Mouse (Mus musculus) megakaryocyte progenitor cell, adult 5-6 weeks (primary cell): ENCODE measurements around the gene Gabrd. TPM values are rescaled to one million over a fixed set of nuclear protein-coding genes. Genes with fewer than 3 reads are reported as not detected.
A peak's percentile ranks its signal among the peaks of the same experiment; 100 is the strongest.

Experiments used
- ATAC-seq: replicated peaks from 2 replicates; pipeline ENCODE4 v1.8.0; 2016; ENCODE audit warnings: mild to moderate bottlenecking, moderate TSS enrichment, inconsistent platforms; ENCODE audit not compliant: poor library complexity
- total RNA-seq, 2 experiments: library from RNA; stranded (forward) in 1 of 2; stranded (reverse) in 1 of 2; fragments of 157-497, 149-512 nt in 1 of 2; fragments of 200-1000 nt in 1 of 2; gene quantifications; 2 replicates each; pipeline versions ENCODE4 v1.2.3 to v1.2.4; 2015 to 2017

The Gabrd gene
- total RNA-seq, 2 experiments from 2014 or later, result not detected

DNA sequence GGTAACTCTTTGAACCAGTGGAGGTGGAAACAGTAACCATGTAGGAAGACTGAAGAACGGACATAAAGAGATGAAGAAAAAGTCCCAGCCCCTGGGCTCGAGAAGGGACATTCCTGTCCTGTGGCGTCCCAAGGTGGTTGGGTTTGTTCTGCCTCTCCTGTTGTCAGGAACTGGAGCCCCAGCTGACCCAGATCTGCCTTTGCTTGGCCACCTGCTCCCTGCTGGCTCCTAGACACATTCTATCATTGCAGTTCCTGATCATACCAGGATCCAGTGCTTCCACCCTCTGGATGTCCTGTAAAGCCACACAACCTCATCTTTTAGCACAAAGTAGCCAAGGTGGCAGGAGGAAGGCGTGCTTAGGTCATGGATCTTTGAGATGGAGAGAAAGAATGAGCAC, 14.6 kb downstream of the Gabrd start:
- ATAC-seq, result no peak

GRCm38 (mm10) chr4:155382752-155383151, 15.2 kb downstream of the Gabrd start:
- ATAC-seq, result no peak

DNA sequence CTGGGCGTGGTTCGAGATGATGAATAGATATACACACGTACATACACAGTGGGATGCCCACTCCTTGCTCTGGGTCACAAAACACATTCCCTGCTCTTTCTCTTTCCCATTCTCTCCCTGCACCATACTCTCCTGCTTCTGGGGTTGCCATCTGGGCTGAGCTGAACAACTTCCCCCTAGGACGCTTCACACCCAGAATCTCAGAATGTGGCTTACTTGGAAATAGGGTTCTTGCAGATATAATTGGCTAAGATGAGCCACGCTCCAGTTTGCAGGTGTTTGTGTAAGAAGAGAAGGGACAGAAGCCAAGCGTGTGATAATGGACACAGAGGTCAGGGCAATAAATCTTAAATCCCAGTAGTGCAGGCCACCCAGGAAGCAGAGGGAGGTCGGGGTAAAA, 15.9 kb downstream of the Gabrd start:
- no peak for ATAC-seq

DNA sequence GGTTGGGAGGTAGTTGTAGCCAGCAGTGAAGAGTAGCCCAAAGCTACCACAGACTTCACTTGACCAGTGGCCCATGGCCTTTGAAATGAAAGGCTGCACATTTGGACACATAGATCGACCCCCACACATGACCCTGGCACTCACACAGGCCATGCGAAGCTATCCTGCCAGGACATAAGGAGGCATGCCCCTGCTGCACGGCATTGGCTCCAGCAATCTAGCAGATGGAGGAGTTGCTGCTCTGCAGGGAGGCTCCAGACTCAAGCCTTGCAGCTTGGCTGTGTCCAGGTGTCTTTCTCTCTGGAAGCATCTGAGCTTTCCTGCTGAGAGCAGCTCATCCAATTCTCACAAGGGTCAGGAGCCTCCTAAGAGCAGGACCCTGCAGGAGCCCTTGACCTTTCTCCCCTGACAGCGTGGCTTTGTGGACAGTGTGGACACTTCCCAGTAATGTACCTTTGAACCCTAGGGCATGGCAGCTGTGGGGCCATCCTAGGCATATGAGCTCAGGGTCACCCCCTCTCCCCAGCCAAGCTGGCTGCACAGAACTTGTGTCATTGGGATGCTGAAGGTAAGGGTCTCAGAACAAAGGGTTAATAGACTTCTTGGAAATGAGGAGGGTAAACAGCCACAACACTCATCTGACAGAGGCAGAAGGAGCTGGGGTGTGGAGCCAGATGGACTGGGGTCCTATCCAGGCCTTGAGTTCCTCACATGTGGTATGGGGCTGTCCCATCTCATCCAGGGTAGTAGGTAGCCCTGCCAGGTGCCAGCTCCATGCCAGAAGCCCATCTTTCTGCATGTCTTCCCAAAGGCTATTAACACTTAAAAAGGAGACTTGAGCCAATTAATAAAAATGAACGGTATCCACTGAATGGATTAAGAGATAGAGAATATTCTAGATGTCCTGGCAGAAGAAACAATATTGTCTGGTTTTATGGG, 25.8 kb downstream of the Gabrd start:
- no peak for ATAC-seq

GRCm38 (mm10) chr4:155370737-155371715, 26.9 kb downstream of the Gabrd start:
- no peak for ATAC-seq

GRCm38 (mm10) chr4:155368684-155369083, 29.2 kb downstream of the Gabrd start:
- ATAC-seq, result peak; percentile 75

GRCm38 (mm10) chr4:155367739-155368138, 30.2 kb downstream of the Gabrd start:
- ATAC-seq, result no peak

GRCm38 (mm10) chr4:155366784-155367183, 31.1 kb downstream of the Gabrd start:
- no peak for ATAC-seq

- ATAC-seq, result no peak
Measured at GRCm38 (mm10) chr4:155362443-155362842, 35.5 kb downstream of the Gabrd start.

DNA sequence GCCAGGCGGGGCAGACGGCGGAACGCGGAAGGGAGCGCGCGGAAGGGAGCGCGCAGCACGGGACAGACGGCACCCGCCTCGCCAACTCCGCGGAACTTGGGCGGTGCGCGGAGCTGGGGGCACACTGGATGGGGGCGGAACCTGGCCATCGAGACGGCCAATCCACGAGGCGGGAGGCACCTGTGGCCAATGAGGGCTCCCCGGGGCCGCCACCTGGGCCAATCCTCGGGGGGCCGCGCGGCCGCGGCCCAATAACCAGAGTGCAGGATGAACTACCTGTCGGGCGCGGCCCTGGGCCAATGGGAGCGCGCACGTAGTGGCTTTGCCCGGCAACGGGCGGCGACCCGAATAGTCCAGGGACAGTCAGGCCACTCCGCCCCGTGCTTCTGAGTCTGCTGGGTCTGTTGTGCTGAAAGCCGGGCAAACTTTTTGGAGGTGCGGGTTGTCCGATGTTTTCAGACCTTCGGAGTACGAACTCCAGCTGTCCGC, 36.6 kb downstream of the Gabrd start, which contains the start of gene Prkcz:
Prkcz (minus strand) TSS at position 59 of the 489 bp plus-strand sequence.
- 0 out of 2 replicates have a peak, but pooled peaks have one; percentile 26 for ATAC-seq

DNA sequence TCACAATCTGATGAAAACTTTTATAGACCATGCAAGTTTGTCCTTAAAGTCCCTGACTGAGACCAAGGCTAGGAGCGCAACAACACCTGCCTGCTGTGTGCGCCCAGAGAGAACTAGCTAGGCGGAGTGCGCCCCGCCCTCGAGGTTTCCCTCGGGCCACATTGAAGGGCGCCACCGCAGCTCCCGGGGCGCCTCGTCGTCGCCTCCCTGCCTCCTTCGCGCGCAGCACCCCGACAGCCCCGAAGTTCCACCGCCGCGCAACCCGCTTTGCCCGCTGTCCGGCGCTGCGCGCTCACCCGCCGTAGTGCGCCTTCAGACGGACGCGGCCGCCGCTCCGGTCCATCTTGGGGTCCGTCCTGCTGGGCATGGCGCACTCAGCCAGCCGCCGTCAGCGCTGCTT, 37.1 kb downstream of the Gabrd start:
- ATAC-seq, result no peak

DNA sequence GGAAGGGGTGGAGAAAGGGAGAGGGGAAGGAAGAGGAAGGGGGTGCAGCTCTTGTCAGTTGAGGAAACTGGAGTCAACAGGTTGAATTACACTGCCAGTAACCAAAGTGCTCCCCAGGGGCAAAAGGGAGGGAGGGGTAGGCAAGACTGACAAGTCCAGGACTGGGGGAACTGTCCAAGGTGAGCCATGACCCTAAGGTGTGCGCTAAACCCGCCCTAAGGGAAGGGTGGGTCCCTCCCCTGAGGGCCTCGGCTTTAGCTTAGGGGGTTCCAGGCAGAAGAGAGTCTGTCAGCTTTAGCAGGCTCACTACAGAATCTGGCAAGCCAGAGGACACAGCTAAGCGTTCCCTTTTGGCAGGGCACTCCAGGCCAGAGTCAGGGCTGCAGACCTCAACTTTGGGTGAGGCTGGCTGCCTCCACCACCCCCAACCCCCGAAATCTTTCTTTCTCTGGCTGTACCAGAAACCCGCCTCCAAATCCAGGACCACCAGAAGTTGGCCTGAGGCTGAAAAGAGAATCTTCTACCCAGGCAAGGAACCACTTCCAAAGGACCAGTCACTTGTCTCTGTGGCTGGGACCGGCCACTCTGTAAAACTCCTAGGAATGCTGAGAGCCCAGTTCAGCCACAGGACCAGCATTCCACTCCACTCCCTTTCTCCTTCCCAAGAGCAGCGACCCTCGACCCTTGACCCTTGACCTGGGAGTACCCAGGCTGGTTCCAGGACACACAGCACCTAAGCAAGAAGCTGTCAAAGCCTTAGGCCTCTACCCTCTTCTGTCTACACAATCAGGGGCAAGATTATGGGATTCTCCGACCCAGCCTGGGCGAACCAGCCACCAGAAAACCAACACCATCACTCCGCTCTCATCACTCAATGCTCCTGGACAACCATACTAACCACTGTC, 38.1 kb downstream of the Gabrd start:
- ATAC-seq, result no peak

- no peak for ATAC-seq
Measured at GRCm38 (mm10) chr4:155357601-155358000, 40.3 kb downstream of the Gabrd start.

GRCm38 (mm10) chr4:155356354-155356753, 41.6 kb downstream of the Gabrd start:
- ATAC-seq, result no peak

- no peak for ATAC-seq
Measured at GRCm38 (mm10) chr4:155354546-155354945, 43.4 kb downstream of the Gabrd start.

- ATAC-seq, result peak; percentile 76
Measured at GRCm38 (mm10) chr4:155354035-155354434, 43.9 kb downstream of the Gabrd start.

GRCm38 (mm10) chr4:155352581-155352980, 45.3 kb downstream of the Gabrd start:
- peak; percentile 72 for ATAC-seq

GRCm38 (mm10) chr4:155346350-155346749, 51.6 kb downstream of the Gabrd start:
- ATAC-seq, result peak; percentile 83

DNA sequence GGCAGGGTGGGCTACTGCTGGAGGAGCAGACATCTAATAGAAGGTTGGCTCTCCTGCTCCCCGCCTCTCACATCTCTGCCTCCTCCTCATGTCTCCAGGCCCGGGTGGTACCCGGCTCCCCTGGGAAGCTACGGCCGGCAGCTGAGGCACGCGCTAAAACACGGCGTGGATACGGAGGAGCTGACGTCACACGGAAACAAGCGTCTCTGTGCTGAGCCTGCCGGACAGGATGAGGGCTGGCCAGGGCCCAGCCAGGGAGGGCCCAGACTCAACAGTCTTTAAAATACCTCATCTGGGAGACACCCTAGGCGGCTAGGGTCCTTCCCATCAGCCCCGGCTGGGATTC, 52.3 kb downstream of the Gabrd start:
- peak; percentile 53; the same call in 1 of the 2 replicates for ATAC-seq
